Mouse (Mus musculus) embryonic facial prominence, embryonic 12.5 days (tissue): ENCODE measurements around the gene Unc93a. TPM values are rescaled to one million over a fixed set of nuclear protein-coding genes. Genes with fewer than 3 reads are reported as not detected.
A peak's percentile ranks its signal among the peaks of the same experiment; 100 is the strongest.
"Not testable (repeated sequence)": the region's sequence is repeated elsewhere in the genome, so short reads cannot be mapped to it uniquely, and the experiment has no call there.

Experiments used
- ATAC-seq: fragments of 200-750 bp; cut with Nextera tagmentation; 2 replicates; pipeline ENCODE4 v1.8.0; 2017; ENCODE audit not compliant: insufficient number of reproducible peaks, insufficient read depth, low FRiP score, low TSS enrichment
- H3K27ac ChIP-seq: fragments of 300-500 bp; sonication (generic); 2 replicates; pipeline ENCODE4 v1.5.1; 2016; ENCODE audit warnings: mild to moderate bottlenecking
- H3K27me3 ChIP-seq: fragments of 300-500 bp; sonication (generic); 2 replicates; pipeline ENCODE4 v1.6.1; 2016; ENCODE audit warnings: mild to moderate bottlenecking, moderate library complexity
- H3K36me3 ChIP-seq: fragments of 300-500 bp; sonication (generic); 2 replicates; pipeline ENCODE4 v1.6.1; 2016; ENCODE audit warnings: mild to moderate bottlenecking
- H3K4me1 ChIP-seq: fragments of 300-500 bp; sonication (generic); 2 replicates; pipeline ENCODE4 v1.6.1; 2016
- H3K4me2 ChIP-seq: fragments of 300-500 bp; sonication (generic); replicated peaks from 2 replicates; pipeline ENCODE4 v1.6.1; 2016; ENCODE audit warnings: mild to moderate bottlenecking, moderate library complexity
- H3K4me3 ChIP-seq: fragments of 300-500 bp; sonication (generic); 2 replicates; pipeline ENCODE4 v1.5.1; 2016; ENCODE audit warnings: mild to moderate bottlenecking
- H3K9ac ChIP-seq: fragments of 300-500 bp; sonication (generic); 2 replicates; pipeline ENCODE4 v1.6.1; 2016; ENCODE audit warnings: mild to moderate bottlenecking, moderate library complexity
- H3K9me3 ChIP-seq: fragments of 300-500 bp; sonication (generic); 2 replicates; pipeline ENCODE4 v1.6.1; 2016; ENCODE audit warnings: mild to moderate bottlenecking, moderate library complexity
- WGBS: fragments of 180-500 bp; shearing (Covaris S2); methylation state at CpG from one replicate; pipeline ENCODE4 v1.1.7; 2016; 5-methylcytosine and 5-hydroxymethylcytosine counted together
- polyA plus RNA-seq: library from polyadenylated mRNA; unstranded; fragments of >200 nt; fragmentation: Nextera tagmentation; extraction: Ambion mirVana; gene quantifications from 2 replicates; pipeline ENCODE4 v1.2.1, GENCODE M21; 2016

Unc93a gene
- not detected in 2 replicates for polyA plus RNA-seq

GRCm38 (mm10) chr17:13131710-13132109, at the start of gene Unc93a:
TSS of gene Unc93a (minus strand) at chr17:13131810.
- not testable (repeated sequence) for H3K27ac ChIP-seq, H3K4me3 ChIP-seq, H3K27me3 ChIP-seq, H3K36me3 ChIP-seq, H3K9me3 ChIP-seq, H3K9ac ChIP-seq, ATAC-seq, H3K4me2 ChIP-seq, H3K4me1 ChIP-seq
- WGBS = 85% methylated on average over 3 of the region's 4 CpGs

GRCm38 (mm10) chr17:13180491-13180890, 48.9 kb upstream of the Unc93a start:
- H3K27me3 ChIP-seq, ATAC-seq, H3K36me3 ChIP-seq, H3K4me2 ChIP-seq, H3K4me3 ChIP-seq, H3K9ac ChIP-seq, H3K4me1 ChIP-seq, H3K27ac ChIP-seq: not testable (repeated sequence)
- H3K9me3 ChIP-seq = peaks cover 25% of the 10 kb centered on the region
- WGBS = 89% methylated on average over 5 of the region's 5 CpGs

- H3K9me3 ChIP-seq = peaks cover 24% of the 10 kb centered on the region
Observed at GRCm38 (mm10) chr17:13179021-13179420, 47.4 kb upstream of the Unc93a start.

GRCm38 (mm10) chr17:13177796-13178195, 46.2 kb upstream of the Unc93a start:
- not testable (repeated sequence) for H3K4me3 ChIP-seq, H3K4me2 ChIP-seq, H3K27ac ChIP-seq, H3K36me3 ChIP-seq, H3K9ac ChIP-seq, H3K4me1 ChIP-seq, H3K27me3 ChIP-seq
- 52% methylated on average over 1 of the region's 1 CpGs for WGBS
- peaks cover 24% of the 10 kb centered on the region for H3K9me3 ChIP-seq
- peak; percentile 42 for ATAC-seq

More at GRCm38 (mm10) chr17:13179021-13179420, 47.4 kb upstream of the Unc93a start:
- ATAC-seq, H3K4me2 ChIP-seq, H3K9ac ChIP-seq, H3K4me1 ChIP-seq, H3K4me3 ChIP-seq, H3K27me3 ChIP-seq, H3K27ac ChIP-seq, H3K36me3 ChIP-seq: not testable (repeated sequence)
- WGBS = 86% methylated on average over 4 of the region's 4 CpGs

GRCm38 (mm10) chr17:13175609-13176008, 44.0 kb upstream of the Unc93a start:
- not testable (repeated sequence) for H3K9ac ChIP-seq, H3K4me3 ChIP-seq, H3K4me2 ChIP-seq, H3K27ac ChIP-seq, ATAC-seq, H3K27me3 ChIP-seq, H3K36me3 ChIP-seq, H3K4me1 ChIP-seq
- H3K9me3 ChIP-seq = peaks cover 11% of the 10 kb centered on the region
- WGBS = 40% methylated on average over 1 of the region's 1 CpGs

- not testable (repeated sequence) for H3K4me2 ChIP-seq, ATAC-seq, H3K36me3 ChIP-seq, H3K27me3 ChIP-seq, H3K27ac ChIP-seq, H3K4me3 ChIP-seq, H3K4me1 ChIP-seq, H3K9me3 ChIP-seq, H3K9ac ChIP-seq
- WGBS = 61% methylated on average over 2 of the region's 3 CpGs
Observed at GRCm38 (mm10) chr17:13174029-13174428, 42.4 kb upstream of the Unc93a start.

- 84% methylated on average over 6 of the region's 6 CpGs for WGBS
- H3K4me3 ChIP-seq, H3K27me3 ChIP-seq, H3K4me2 ChIP-seq, H3K9me3 ChIP-seq, H3K36me3 ChIP-seq, H3K9ac ChIP-seq, H3K4me1 ChIP-seq, ATAC-seq, H3K27ac ChIP-seq: not testable (repeated sequence)
Observed at GRCm38 (mm10) chr17:13173578-13173977, 42.0 kb upstream of the Unc93a start.

- not testable (repeated sequence) for H3K27ac ChIP-seq, H3K4me2 ChIP-seq, H3K27me3 ChIP-seq, H3K4me1 ChIP-seq, H3K9me3 ChIP-seq, H3K36me3 ChIP-seq, H3K4me3 ChIP-seq, ATAC-seq, H3K9ac ChIP-seq
- WGBS = 90% methylated on average over 7 of the region's 7 CpGs
Observed at GRCm38 (mm10) chr17:13146128-13146527, 14.5 kb upstream of the Unc93a start.

GRCm38 (mm10) chr17:13144580-13145215, 13.1 kb upstream of the Unc93a start:
- H3K27ac ChIP-seq, ATAC-seq, H3K27me3 ChIP-seq, H3K4me3 ChIP-seq, H3K36me3 ChIP-seq, H3K4me1 ChIP-seq, H3K9ac ChIP-seq, H3K4me2 ChIP-seq, H3K9me3 ChIP-seq: not testable (repeated sequence)
- WGBS = 78% methylated on average over 4 of the region's 4 CpGs

GRCm38 (mm10) chr17:13142665-13143064, 11.1 kb upstream of the Unc93a start:
- not testable (repeated sequence) for H3K9me3 ChIP-seq, H3K36me3 ChIP-seq, H3K4me1 ChIP-seq, ATAC-seq, H3K9ac ChIP-seq, H3K4me3 ChIP-seq, H3K4me2 ChIP-seq, H3K27ac ChIP-seq, H3K27me3 ChIP-seq
- no CpG with 5 or more reads among the region's 2 CpGs for WGBS

GRCm38 (mm10) chr17:13135356-13135755, 3.7 kb upstream of the Unc93a start:
- H3K4me3 ChIP-seq, H3K4me1 ChIP-seq, H3K9me3 ChIP-seq, H3K36me3 ChIP-seq, H3K4me2 ChIP-seq, ATAC-seq, H3K27me3 ChIP-seq, H3K27ac ChIP-seq, H3K9ac ChIP-seq: not testable (repeated sequence)
- 82% methylated on average over 2 of the region's 6 CpGs for WGBS

GRCm38 (mm10) chr17:13132352-13132751, 742 bp upstream of the Unc93a start:
- not testable (repeated sequence) for H3K4me1 ChIP-seq, H3K4me2 ChIP-seq, H3K4me3 ChIP-seq, H3K9ac ChIP-seq, H3K27me3 ChIP-seq, H3K36me3 ChIP-seq, ATAC-seq, H3K9me3 ChIP-seq, H3K27ac ChIP-seq
- 82% methylated on average over 8 of the region's 8 CpGs for WGBS
